Mouse (Mus musculus): ENCODE results near the gene Hnrnpdl.

The Hnrnpdl gene

DNA sequence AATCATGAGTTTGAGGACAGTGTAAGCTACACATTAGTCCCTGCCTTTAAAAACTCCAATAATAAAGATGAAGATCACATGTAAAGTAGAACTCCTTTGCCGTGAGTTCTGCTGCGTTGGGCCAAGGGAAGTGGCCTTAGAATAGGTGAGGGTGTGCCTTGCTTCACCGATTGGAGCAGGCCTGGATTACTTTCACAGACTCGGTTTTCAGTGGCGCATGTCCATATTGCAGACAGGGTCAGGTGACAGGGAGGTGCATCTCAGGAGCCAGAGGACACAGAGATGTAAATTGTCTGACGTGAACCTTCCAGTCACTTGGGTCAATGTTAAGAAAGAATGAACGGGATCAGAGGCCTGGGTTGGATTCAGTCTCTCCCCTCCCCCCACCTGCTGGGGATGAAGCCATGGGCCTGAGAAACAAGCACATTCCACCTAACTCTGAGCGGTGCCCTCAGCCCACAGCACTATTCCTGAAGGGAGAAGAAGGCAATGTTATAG, 7.7 kb upstream of the Hnrnpdl start:
- no peak for DNase-seq (ENCODE audit: low spot score in 2 of 2)

DNA sequence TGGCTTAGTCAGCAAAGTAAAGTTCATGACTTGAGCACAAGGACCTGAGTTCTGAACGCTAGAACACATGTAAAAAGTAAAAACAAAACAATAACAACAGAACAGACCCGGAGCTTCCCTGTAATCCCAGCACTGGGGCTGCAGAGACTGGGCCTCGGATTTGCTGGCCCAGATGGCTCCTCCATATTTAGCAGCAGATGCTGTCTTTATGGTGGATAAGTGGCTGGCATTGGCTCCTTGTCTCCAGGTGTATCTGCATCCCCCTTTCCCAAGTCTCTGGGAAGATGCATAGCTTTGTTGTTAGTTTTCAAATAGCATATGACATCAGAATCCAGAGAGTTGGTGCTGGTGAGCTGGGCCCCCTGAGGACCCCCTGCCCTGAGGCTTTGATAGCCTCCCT, 6.6 kb upstream of the Hnrnpdl start:
- DNase-seq (ENCODE audit: low spot score in 2 of 2): no peak

DNA sequence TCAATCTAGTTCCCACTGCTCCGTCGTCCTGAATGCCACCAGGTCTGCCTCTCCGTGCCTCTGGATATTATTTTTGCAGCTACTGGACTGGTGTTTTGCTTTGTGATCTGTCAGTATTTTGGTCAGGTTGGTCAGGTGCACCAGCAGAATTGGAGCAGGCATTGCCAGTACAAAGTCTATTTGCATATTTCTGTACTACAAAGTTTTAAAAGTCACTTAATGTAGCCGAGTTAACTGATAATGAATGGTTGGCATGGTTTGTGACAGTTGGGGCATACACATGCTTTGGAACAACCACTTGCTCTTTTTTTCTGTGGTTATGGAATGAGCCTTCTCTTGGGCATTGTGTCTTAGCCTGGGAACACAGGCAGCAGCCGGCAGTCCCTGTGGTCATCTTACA, 5.2 kb upstream of the Hnrnpdl start:
- DNase-seq (ENCODE audit: low spot score in 2 of 2): no peak

DNA sequence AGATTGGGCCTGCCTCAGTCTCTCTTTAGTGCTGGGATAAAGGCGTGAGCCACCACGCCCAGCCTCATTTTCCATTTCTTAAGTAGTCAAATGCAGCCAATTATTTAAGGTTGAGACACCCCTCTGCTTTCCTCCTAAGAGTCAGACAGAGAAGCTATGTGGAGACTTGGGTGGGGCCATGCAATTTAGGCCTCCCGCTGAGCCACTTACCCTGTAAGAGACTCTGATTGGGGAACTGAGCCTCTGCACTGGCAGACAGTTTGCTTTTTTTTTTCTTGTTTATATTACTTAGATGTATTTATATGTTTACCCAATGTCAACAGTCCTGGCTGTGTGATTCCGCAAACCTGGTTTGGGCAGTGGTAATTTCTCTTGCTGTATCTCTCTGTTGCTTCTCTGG, 4.6 kb upstream of the Hnrnpdl start:
- DNase-seq (ENCODE audit: low spot score in 2 of 2): no peak

DNA sequence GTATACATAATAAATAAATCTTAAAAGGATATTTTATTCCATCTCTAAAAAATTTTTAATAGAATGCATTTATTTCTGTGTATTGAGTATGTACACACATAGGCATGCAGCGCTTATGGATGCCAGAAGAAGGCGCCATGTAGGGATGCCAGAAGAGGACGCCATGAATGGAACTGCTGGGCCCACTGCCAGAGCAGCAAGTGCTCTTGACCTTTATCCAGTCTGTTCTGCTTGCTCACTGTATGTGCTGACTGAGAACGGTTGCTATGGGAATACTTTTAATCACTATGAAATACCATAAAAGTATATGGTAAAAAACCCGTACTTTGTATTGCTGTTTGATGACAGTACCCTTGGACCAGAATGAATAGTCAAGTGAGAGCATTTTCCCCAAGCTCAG, 3.9 kb upstream of the Hnrnpdl start:
- no peak for DNase-seq (ENCODE audit: low spot score in 2 of 2)

DNA sequence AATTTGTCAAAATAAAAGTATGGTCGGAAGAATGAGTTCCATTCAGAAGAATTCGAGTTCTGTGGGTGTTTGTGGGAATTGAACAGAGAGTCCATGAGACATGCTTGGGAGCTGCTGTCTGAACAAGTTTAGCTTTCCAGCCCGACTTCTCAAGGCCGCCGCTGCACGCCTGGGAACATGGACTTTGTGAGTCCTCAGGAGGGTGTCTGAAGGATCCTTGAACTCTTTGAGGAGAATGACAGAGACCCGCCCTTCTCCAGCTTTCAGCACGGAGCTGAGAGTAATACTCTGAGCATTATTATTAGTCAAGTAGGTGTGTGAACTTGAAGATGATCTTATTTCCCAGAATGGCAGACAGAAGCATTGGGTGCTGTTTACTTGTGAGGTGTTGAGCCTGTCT, 3.0 kb upstream of the Hnrnpdl start:
- DNase-seq (ENCODE audit: low spot score in 2 of 2): no peak

DNA sequence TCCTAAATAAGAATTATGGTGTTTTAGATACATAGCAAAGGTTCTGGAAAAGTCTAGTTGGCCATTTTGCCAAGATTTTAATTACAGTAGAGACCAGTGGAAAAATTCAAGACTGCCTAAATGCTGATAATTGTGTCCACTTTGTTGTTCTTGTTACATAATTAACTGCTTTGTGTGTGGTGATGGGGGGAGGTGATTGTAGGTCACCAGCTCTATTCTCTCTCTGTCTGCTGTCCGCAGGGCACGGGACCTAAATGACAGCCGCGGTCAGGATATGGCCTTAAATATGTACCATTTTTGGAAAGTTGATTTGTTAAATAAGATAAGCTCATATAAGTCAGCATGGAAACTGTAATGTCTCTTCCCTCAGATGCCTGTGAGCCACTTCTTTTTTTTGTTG, 1.8 kb upstream of the Hnrnpdl start:
- no peak for DNase-seq (ENCODE audit: low spot score in 2 of 2)

DNA sequence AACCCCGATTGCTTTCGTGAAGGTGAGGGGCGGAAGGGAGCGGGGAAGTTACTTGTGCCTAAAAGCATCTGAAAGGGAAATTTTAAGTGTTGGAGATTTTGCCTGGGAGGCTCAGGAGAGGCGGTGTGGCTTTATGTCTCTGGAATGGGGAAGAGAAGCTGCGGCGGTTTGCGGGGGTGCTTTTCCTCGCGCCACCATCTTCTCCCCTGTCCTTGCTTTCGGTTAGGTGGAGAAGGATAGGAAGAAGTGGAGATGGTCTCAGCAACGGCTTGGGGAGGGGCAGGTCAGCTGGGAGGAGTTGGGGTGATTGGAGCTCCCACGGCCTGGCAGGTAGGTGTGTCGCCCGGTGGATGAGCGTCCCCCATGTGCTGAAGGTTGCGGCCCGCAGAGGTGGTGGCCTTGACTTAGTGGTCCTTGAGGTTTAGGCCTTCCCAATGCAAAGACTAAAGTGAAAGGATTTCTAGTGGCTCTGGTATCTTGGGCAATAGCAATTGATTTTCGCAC, 869 bp upstream of the Hnrnpdl start:
- peak in 1 of 2 experiments; percentile 22 for DNase-seq (ENCODE audit: low spot score in 2 of 2)

DNA sequence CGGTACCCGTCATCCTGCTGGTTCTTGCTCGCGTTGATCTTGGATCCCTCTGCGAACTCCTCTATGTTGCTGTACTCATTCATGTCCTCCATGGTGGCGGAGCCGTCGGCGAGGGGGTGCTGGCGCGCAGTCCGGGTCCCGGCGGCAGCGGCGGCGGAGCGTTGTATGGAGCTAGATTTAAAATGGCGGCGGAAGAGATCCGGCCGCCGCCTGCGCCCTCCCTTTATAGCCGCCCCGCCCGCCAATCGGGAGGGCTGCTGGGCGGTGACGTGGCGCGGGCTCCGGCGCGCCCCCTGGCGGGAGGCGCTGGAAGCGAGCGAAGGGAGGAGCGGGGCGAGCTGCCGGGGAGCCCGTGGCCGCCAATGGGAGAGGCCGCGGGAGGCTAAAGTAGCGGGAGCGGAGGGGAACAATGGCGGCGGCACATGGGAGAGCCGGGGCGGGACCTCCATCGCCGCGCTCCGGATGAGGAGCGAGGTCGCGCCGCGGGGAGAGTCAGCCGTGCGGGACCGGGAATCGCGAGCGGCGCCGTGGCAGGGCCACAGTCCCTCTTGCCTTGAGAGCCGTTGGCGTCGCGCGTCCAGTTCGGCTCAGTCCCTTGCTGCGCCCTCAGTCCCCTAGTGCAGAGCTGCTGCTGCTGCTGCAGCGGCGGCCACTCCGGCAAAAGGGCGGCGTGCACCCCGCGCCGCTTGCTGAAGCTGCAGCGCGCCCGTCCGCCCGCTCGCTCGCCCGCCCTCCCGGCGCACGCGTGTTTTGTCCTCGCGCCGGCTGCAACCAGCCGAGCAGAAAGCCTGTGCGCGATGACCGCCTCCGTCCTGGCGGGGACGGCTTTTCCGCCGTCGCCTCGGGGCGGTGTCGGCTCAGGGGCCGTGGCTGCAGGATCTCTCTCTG, 506 bp downstream of the Hnrnpdl start:
- peak; percentile 91 to 93 for DNase-seq (ENCODE audit: low spot score in 2 of 2)

DNA sequence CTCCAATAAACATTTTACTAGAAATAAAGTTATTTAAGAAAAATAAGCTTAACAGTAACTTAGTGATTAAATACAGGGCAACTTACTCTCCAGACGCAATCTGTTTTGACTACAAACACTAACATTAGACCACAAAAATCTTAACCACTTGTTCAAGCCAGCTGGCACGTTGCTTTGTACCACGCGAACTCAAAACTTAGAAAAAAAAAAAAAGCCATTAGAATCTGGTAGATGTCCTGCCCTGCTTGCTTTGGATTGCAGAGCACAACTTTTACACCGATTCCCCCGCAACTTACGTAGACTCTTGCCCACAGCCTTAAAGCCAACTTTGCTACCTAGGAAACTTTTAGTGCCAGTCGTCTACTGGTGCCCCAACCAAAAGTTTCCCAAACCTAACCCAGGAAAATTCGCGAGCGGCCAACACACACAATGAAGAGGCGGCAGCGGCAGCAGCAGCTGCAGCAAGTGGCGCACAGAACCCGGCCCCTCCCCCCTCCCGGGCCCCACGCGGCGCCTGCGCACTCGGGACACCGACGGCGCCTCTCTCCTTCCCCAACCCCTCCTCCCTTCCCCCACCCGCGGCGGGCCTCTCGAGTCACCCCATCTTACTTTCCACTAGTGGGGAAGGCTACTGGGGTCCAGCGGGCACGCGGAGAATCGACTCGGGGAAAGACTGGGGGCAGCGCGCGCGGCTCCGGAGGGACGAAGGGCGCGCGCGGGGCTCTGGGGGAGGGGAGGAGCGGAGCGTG, 1.3 kb downstream of the Hnrnpdl start:
- peak; percentile 80 for DNase-seq (ENCODE audit: low spot score in 2 of 2)

DNA sequence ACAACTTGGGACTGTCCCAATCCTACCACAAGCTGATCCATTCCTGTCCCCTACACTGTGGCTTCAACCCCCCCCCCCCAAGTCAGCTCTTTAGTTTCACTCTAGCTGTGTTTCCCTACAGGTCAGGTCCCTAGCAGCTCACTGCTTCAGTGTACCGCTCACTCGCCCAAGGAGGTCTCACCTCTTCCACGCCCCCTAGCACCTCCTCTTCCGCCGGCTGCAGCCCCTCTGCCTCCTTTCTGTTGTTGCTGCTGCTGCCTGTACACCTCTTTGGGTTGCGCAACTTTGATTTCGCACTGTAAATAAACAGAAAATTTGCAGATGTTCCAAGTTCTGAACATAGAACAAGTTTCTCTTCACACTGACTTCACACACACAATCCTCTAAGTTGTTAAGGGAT, 2.8 kb downstream of the Hnrnpdl start:
- DNase-seq (ENCODE audit: low spot score in 2 of 2): no peak

DNA sequence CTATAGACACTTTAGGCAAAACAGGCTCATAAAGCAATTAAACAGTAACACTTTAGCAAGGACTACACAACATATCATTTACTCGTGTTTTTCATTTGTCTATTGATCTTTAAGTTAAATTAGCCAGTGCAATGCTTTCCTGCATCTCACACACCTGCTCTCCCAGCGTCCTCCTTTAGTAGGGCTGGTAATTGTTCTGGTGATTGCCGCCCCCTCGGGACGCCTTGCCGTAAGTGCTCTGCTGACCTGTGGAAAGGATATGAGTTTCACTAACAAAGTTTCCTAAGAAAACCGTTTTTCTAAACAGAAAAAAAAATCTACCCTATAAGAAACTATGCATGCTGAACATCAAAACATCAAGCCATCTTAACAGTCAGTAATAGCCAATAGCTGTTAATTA, 3.5 kb downstream of the Hnrnpdl start:
- DNase-seq (ENCODE audit: low spot score in 2 of 2): no peak

DNA sequence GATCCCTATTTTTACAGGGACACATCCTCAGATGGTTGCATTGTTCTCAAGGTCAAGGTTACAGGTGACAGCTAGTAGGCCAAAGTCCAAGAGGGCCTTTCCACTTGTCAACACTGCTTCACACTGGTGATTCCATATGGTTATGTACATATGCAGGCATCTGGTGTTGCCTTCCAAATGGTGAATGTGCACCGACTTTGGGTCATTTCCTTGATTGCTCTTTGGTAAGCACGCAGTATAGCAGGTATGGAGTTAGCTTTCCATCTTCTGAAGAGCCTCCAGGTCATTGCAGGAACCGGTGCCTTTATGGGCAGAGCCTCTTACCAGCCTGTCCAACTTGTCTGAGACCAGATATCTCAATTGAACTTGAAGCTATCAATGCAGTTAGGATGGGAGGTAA, 6.8 kb downstream of the Hnrnpdl start:
- DNase-seq (ENCODE audit: low spot score in 2 of 2): no peak

DNA sequence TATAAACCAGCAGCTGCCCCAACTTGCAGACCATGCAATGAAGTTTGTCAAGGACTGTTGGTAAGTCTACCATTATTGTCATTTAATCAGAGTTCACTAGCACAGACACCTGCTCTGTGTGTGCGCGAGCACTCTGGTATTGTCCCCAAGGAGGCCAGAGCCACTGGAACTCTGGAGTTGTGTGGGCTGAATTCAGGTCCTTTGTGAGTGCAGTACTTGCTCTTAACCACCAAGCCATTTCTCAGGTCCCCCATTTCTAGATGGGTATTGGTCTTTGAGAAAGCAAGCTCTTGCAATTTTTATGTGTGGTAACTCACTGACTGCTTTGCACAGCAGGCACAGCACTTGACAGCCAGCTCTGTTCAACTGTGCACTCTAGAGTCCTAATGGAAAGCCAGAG, 7.4 kb downstream of the Hnrnpdl start:
- DNase-seq (ENCODE audit: low spot score in 2 of 2): no peak

DNA sequence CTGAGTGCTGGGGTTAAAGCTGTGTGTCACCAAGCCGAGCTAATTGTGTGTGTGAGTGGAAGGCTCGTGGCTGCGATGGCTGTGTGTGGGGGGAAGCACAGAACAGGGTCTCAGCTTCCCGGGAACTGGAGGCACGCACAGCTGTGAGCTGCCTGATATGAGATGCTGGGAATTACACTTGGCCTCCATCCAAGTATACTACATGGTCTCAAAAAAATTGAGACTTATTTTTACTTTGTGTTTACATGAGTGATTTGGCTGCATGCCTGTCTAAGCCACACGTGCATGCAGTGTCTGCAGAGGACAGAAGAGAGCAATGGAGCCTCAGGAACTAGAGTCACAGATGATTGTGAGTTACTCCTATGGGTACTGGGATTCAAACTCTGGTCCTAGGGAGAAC, 9.4 kb downstream of the Hnrnpdl start:
- DNase-seq (ENCODE audit: low spot score in 2 of 2): no peak

DNA sequence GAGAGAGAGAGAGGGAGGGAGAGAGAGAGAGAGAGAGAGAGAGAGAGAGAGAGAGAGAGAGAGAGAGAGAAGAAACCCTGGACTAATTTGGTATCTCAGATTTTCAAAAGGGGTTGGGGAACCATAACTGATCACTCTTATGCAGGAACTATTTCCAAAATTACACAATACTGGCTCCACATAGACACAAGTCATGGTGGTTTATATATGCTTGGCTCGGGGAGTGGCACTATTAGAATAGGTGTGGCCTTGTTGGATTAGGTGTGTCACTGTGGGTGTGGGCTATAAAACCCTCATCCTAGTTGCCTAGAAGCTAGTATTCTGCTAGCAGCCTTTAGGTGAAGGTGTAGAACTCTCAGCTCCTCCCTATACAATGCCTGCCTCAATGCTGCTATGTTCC, 14.6 kb downstream of the Hnrnpdl start:
- no peak for DNase-seq (ENCODE audit: low spot score in 2 of 2)

DNA sequence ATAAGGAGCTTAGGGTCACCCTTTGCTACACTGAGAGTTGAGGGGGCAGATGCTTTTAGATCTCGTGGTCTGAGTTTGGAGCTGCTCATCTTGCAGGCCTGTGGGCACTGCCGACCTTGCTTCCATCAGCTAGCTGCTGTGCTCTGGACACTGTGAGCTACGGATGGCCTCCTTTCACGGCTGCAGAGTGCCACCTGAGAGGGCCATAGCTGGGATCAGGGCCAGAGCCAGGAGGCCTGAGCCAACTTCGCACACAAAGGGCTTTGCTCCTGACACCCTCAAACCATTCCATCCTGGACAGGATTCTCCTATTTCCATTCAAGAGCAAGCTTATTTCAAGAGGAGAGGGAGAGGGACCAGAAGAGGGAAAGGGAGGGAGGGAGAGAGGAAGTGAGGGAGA, 15.1 kb downstream of the Hnrnpdl start:
- no peak for DNase-seq (ENCODE audit: low spot score in 2 of 2)

DNA sequence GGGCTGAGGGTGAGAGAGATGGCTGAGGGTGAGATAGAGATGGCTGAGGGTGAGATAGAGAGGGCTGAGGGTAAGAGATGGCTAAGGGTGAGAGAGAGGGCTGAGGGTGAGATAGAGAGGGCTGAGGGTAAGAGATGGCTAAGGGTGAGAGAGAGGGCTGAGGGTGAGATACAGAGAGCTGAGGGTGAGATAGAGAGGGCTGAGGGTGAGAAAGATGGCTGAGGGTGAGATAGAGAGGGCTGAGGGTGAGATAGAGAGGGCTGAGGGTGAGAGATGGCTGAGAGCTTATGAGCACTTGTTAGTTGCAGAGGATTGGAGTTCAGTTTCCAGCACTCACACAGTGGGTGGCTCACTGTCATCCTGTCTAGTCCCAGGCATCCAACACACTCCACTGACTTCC, 19.4 kb downstream of the Hnrnpdl start:
- no peak for DNase-seq (ENCODE audit: low spot score in 2 of 2)

DNA sequence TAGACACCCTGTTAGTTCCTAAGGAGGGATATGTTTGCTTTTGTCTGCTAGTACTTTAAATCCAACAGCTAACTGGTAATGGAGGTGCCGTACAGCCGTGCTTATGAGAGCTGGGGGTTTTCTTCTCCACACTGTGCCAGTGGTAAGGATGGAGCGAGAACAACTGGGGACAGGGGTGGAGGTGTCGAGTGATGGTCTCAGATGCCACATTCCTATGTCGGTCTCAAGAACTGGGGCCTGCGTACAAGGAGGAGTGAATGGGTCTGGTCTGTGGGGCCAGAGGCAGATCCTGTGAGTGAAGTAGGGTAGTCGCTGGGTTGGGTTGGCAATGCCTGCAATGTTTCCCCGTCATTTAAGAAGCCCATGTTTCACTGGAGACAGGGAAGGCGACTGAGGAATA, 26.9 kb downstream of the Hnrnpdl start:
- DNase-seq (ENCODE audit: low spot score in 2 of 2): no peak

DNA sequence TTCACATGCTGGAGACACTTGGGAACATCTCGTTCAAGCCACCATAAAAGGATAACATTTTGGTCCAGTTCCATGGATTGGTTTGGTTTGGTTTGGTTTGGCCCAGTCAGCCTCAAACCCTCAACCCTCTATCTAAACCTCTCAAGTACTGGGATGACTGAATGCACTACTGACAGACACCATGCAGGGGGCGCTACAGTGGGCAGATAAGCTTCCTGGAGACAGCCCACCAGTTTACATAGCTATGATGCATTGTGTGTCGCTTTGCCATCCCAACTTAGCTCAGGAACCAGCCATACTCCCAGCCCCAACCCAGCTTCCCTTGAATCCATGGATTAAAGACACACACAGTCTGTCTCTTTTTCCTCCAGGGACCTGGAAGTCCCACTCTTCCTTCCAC, 31.0 kb downstream of the Hnrnpdl start:
- no peak for DNase-seq (ENCODE audit: low spot score in 2 of 2)

DNA sequence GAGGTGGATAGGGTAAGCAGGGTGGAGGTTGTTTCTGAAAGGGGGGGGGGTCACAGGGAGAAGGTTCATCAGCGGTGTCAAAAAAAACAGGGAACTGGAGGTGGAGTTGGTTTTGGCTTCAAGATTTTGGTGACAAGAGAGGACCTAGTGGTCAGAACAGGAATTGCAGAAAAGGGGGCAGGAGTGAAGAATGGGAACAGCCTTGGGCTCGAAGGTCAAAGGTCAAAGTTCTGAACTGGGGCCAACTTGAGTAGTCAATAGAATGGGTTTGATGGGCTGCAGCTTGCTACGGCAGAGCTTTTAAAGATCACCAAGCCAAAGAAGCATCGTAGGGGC, 32.5 kb downstream of the Hnrnpdl start:
- DNase-seq (ENCODE audit: low spot score in 2 of 2): no peak

DNA sequence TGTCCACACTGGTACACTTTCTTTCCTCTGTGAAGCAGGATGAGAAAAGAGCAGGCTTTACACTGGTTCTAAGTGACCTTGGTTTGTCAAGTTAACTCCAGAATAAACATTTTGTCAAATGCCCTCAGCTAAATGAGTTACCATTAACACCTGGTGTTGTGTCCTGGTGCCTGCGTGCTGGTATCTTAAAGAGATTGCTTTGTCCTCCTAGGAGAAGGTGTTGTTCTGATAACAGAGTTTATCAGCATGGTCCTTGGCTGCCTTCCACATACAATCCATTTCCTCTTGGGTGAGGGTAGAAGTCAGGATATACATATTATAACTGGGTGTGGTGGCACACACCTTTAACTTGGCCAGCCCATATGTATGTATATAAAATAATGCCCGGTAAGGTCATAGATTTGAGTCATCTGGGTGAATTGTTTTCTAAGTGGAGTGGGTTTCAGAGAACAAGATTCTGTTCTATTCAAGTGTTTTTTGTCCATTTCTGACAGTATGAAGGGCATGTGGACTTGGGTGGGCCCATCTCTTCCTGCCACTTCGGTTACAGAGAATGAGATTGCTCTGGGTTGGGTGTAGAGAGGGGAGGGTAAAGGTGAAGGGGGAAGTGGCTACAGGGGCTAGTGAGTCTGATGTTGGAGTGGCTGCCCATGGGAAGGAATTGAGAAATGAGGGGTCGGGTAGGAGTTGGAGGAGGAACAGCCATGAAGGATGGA, 33.0 kb downstream of the Hnrnpdl start:
- no peak for DNase-seq (ENCODE audit: low spot score in 2 of 2)

Data from right cerebral cortex, postnatal 36 days (tissue).